9 mouse cellular contexts compared by ENCODE assay signal in the genomic region with DNA sequence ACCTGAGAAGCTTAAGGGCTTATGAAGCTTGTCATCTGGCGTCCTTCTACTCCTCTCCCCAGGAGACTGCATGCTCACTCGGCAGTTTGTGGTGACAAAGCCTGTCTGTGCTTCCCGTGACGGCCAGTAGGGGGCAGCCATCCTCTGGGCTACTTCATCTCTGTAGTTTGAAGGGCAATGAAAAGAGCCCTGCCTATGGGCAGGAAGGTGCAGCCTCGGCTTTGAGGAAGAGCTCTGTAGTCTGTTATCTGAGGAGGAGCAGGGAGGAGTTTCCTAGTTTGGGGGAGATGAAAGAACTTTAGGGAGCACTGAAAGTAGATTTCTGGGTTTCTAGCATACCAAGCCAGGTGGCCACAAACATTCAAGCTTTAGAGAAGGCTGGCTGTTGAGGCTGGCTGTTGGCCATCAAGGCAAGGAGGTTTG. TPM values are rescaled to one million over a fixed set of nuclear protein-coding genes. Genes with fewer than 3 reads are reported as not detected.
DNase-seq lines count a peak whose midpoint lies in the region; ATAC-seq and TF ChIP-seq lines count a peak whose summit lies in the region.
"Had no signal": no experiment of that assay in that cellular context is flagged by ENCODE, and none has a peak within 500 bp of the region (broad histone marks: within the 10 kb centered on the region; RNA-seq: fewer than 3 reads in every experiment).

No protein-coding gene starts in this region.

- H3K9ac ChIP-seq in forebrain, embryonic 13.5 days, result no peak overlapping the region
- H3K9ac ChIP-seq in liver, postnatal 0 days (replicated peaks), result no peak overlapping the region

- 2% methylated on average over 5 of the region's 5 CpGs for WGBS in forebrain, embryonic 13.5 days
- 3% methylated on average over 5 of the region's 5 CpGs for WGBS in liver, postnatal 0 days (ENCODE audit: insufficient replicate concordance)

- H3K36me3 ChIP-seq in forebrain, embryonic 13.5 days (ENCODE audit: poor library complexity, severe bottlenecking), result peaks cover 5% of the 10 kb centered on the region; the same call in 1 of the 2 replicates
- peaks cover 6% of the 10 kb centered on the region; the same call in 1 of the 2 replicates for H3K36me3 ChIP-seq in liver, postnatal 0 days (replicated peaks; ENCODE audit: insufficient read depth, low read length)

- no peak for ATAC-seq in forebrain, embryonic 13.5 days
- ATAC-seq in liver, postnatal 0 days, result peak; percentile 60
- no peak for ATAC-seq in cerebellum, adult (ENCODE audit: insufficient number of reproducible peaks, low FRiP score, low TSS enrichment)

- peaks cover 71% of the 10 kb centered on the region for H3K27me3 ChIP-seq in forebrain, embryonic 13.5 days
- peaks cover 69% of the 10 kb centered on the region for H3K27me3 ChIP-seq in liver, postnatal 0 days (ENCODE audit: insufficient read depth, low read length)

- TF ChIP-seq EP300 in liver, postnatal 0 days (IDR thresholded peaks at IDR 0.05; ENCODE audit: low read depth), result no peak

- peaks cover 40% of the 10 kb centered on the region for H3K4me1 ChIP-seq in forebrain, embryonic 13.5 days
- peaks cover 19% of the 10 kb centered on the region for H3K4me1 ChIP-seq in liver, postnatal 0 days (ENCODE audit: insufficient read depth)

- peak; percentile 96 for TF ChIP-seq CTCF in liver, postnatal 0 days (IDR thresholded peaks at IDR 0.05; ENCODE audit: low read depth)

- no peak overlapping the region for H3K4me2 ChIP-seq in forebrain, embryonic 13.5 days
- no peak overlapping the region for H3K4me2 ChIP-seq in liver, postnatal 0 days (ENCODE audit: low read depth, low read length)

- peak overlapping the region; percentile 40; the same call in 1 of the 2 replicates for H3K27ac ChIP-seq in forebrain, embryonic 13.5 days
- H3K27ac ChIP-seq in liver, postnatal 0 days (ENCODE audit: low read depth), result no peak overlapping the region

- no peak overlapping the region for H3K4me3 ChIP-seq in forebrain, embryonic 13.5 days
- H3K4me3 ChIP-seq in liver, postnatal 0 days (ENCODE audit: low read depth, low read length), result no peak overlapping the region

- DNase-seq in right cerebral cortex, adult 2 months (ENCODE audit: low spot score in 2 of 2), result peak; percentile 79 to 81
- no peak for DNase-seq in right cerebral cortex, postnatal 25 days
- DNase-seq in adipocyte (ENCODE audit: low spot score), result peak; percentile 70
- DNase-seq in kidney, postnatal 14 days, result peak; percentile 69
- DNase-seq in liver, postnatal 0 days, result peak; percentile 89
- DNase-seq in right cerebral cortex, postnatal 14 days, result peak; percentile 83

- no peaks in the 10 kb centered on the region for H3K9me3 ChIP-seq in forebrain, embryonic 13.5 days (replicated peaks)
- H3K9me3 ChIP-seq in liver, postnatal 0 days (ENCODE audit: low read length), result no peaks in the 10 kb centered on the region

RNA-seq across cellular contexts. Expression of gene Rtn4rl2, which starts 18.0 kb away (rescaled TPM):
- polyA plus RNA-seq in forebrain, embryonic 13.5 days (2015; fragmentation: Nextera tagmentation; extraction: Ambion mirVana), result 3.6 and 5.6 TPM in 2 replicates
- 0.14 and 0.31 TPM in 2 replicates for polyA plus RNA-seq in liver, postnatal 0 days (2015; fragmentation: Nextera tagmentation; extraction: Ambion mirVana)

RNA-seq across cellular contexts. Expression of gene Slc43a1, which starts 29.9 kb away (rescaled TPM):
- 5.4 and 7.5 TPM in 2 replicates for polyA plus RNA-seq in forebrain, embryonic 13.5 days (2015; fragmentation: Nextera tagmentation; extraction: Ambion mirVana)
- polyA plus RNA-seq in liver, postnatal 0 days (2015; fragmentation: Nextera tagmentation; extraction: Ambion mirVana), result 67.8 and 74.2 TPM in 2 replicates

RNA-seq across cellular contexts. Expression of gene Timm10, which starts 41.7 kb away (rescaled TPM):
- 58.0 and 62.5 TPM in 2 replicates for polyA plus RNA-seq in forebrain, embryonic 13.5 days (2015; fragmentation: Nextera tagmentation; extraction: Ambion mirVana)
- 59.8 and 63.9 TPM in 2 replicates for polyA plus RNA-seq in liver, postnatal 0 days (2015; fragmentation: Nextera tagmentation; extraction: Ambion mirVana)

RNA-seq across cellular contexts. Expression of gene Smtnl1, which starts 46.1 kb away (rescaled TPM):
- 0.09 TPM in 1 of 2 replicates, not detected in the other for polyA plus RNA-seq in forebrain, embryonic 13.5 days (2015; fragmentation: Nextera tagmentation; extraction: Ambion mirVana)
- polyA plus RNA-seq in liver, postnatal 0 days (2015; fragmentation: Nextera tagmentation; extraction: Ambion mirVana), result 0.15 and 0.98 TPM in 2 replicates
- polyA plus RNA-seq: stomach, embryonic 14.5 days had no signal
